Mouse (Mus musculus): ENCODE measurements around the gene Trappc3. TPM values are rescaled to one million over a fixed set of nuclear protein-coding genes. Genes with fewer than 3 reads are reported as not detected.

Gene Trappc3
- total and polyA plus RNA-seq, 3 experiments = 71.0 to 72.0 TPM; not detected in 1

DNA sequence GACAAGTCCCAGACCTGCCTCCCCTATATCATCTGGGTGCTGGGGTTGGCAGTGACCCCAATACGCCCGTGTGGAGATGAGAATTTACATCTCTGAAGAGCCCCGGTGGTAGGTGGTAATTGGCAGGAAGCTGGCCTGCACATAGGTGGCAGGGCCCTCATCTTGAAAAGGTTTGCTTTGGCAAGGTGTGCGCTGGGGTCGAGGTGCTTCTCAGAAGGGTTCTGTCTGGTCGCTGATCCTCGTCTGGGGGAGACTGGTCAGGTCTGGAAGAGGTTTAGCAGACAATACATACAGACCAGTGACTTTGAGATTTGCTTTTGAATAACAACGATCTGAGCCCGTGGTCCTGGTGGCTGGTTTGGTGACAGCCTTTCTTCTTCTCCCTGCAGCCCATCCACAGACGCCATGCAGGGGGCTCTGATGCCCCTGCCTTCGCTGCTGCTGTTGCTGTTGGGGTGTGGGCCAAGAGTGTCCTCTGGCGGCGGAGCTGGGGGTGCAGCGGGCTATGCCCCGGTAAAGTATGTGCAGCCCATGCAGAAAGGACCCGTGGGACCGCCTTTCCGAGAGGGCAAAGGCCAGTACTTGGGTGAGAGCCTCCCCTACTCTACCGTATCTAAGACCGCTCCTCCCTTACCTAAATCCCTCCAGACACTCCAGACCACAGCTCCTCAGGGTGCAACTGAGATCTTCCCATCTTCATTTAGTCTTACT is 47.2 kb downstream of the Trappc3 start:
- Histone ChIP-seq H3K79me2 (ENCODE audit: control insufficient read depth, insufficient read depth, low read length, poor library complexity) (no peaks in the 10 kb centered on the region), H3K36me3 (ENCODE audit: control insufficient read depth in 1 of 2, insufficient read depth in 2 of 2, low read length in 2 of 2) (peaks cover 0 to 1% of the 10 kb centered on the region in 2 experiments; a peak in 2 of 4 replicates), H3K27me3 (ENCODE audit: control insufficient read depth in 1 of 2, insufficient read depth in 2 of 2, low read length in 2 of 2) (no peaks in the 10 kb centered on the region), H3K4me3 (ENCODE audit: control insufficient read depth in 1 of 2, insufficient read depth in 1 of 2, low read depth in 2 of 2, low read length in 2 of 2) (no peak overlapping the region), H3K9ac (ENCODE audit: control insufficient read depth, low read depth, low read length, poor library complexity, severe bottlenecking) (no peak overlapping the region), H3K4me1 (ENCODE audit: control insufficient read depth in 1 of 2, insufficient read depth in 2 of 2, low read length in 2 of 2) (peaks cover 0 to 2% of the 10 kb centered on the region in 2 experiments; a peak in 1 of 4 replicates), H3K9me3 (replicated peaks; ENCODE audit: insufficient read depth, low read length) (no peaks in the 10 kb centered on the region), H3K27ac (ENCODE audit: control insufficient read depth, low read depth, low read length) (no peak overlapping the region)
- TF ChIP-seq CTCF (IDR thresholded peaks at IDR 0.05 in 2 of 3, conservative IDR thresholded peaks at IDR 0.05 in 1 of 3; ENCODE audit: control insufficient read depth in 1 of 3, insufficient read depth in 1 of 3, low read depth in 2 of 3, low read length in 3 of 3, poor library complexity in 1 of 3, severe bottlenecking in 1 of 3) = 0 out of 6 replicates have a peak, but pooled peaks of 1 of the 3 experiments have one; percentile 5
- TF ChIP-seq EP300 (IDR thresholded peaks at IDR 0.05; ENCODE audit: low read depth in 1 of 2, low read length in 2 of 2) = no peak
- no peak for DNase-seq (ENCODE audit: low read depth, low spot score)

DNA sequence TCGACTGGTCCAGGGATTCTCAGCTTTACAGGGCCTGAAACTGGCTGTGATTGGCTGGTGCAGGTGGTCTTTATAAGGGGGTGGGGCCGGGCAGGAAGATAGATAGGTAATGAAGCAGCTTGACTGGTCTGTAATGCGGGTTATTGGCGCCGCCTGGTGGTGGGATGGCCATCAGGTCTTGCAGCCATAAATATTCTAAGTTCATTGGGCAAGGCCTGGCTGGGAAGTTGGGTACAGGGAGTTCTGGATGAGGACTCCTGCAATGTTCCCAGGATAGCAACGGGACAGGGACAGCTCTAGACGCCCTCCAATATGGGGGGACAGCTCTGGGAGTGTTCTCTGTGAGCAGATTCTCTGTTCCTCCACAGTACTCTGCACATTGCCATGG is 47.8 kb downstream of the Trappc3 start:
- peak; percentile 87 for DNase-seq (ENCODE audit: low read depth, low spot score)
- Histone ChIP-seq H3K27ac (ENCODE audit: control insufficient read depth, low read depth, low read length) (no peak overlapping the region), H3K79me2 (ENCODE audit: control insufficient read depth, insufficient read depth, low read length, poor library complexity) (no peaks in the 10 kb centered on the region), H3K4me3 (ENCODE audit: control insufficient read depth in 1 of 2, insufficient read depth in 1 of 2, low read depth in 2 of 2, low read length in 2 of 2) (no peak overlapping the region), H3K4me1 (ENCODE audit: control insufficient read depth in 1 of 2, insufficient read depth in 2 of 2, low read length in 2 of 2) (peaks cover 0 to 8% of the 10 kb centered on the region in 2 experiments; a peak in 1 of 4 replicates), H3K9ac (ENCODE audit: control insufficient read depth, low read depth, low read length, poor library complexity, severe bottlenecking) (no peak overlapping the region), H3K36me3 (ENCODE audit: control insufficient read depth in 1 of 2, insufficient read depth in 2 of 2, low read length in 2 of 2) (peaks cover 0 to 3% of the 10 kb centered on the region in 2 experiments; a peak in 2 of 4 replicates), H3K27me3 (ENCODE audit: control insufficient read depth in 1 of 2, insufficient read depth in 2 of 2, low read length in 2 of 2) (no peaks in the 10 kb centered on the region), H3K9me3 (replicated peaks; ENCODE audit: insufficient read depth, low read length) (no peaks in the 10 kb centered on the region)
- TF ChIP-seq RAD21 (IDR thresholded peaks at IDR 0.05; ENCODE audit: low read depth, low read length) (peak; percentile 89), MAFK (IDR thresholded peaks at IDR 0.05; ENCODE audit: borderline replicate concordance, low read depth, low read length) (no peak), NRF1 (IDR thresholded peaks at IDR 0.05; ENCODE audit: insufficient read depth, low read depth, low read length, poor library complexity, severe bottlenecking) (no peak), MAZ (IDR thresholded peaks at IDR 0.05; ENCODE audit: low read depth, low read length) (0 out of 2 replicates have a peak, but pooled peaks have one; percentile 41), SMC3 (IDR thresholded peaks at IDR 0.05; ENCODE audit: low read depth, low read length) (peak; percentile 91), MAX (IDR thresholded peaks at IDR 0.05; ENCODE audit: low read length) (no peak), ZC3H11A (IDR thresholded peaks at IDR 0.05; ENCODE audit: low read depth, low read length) (peak; percentile 82), POLR2AphosphoS2 (IDR thresholded peaks at IDR 0.05; ENCODE audit: low read length) (no peak), HCFC1 (IDR thresholded peaks at IDR 0.05; ENCODE audit: low read depth, low read length) (no peak), CTCF (IDR thresholded peaks at IDR 0.05 in 2 of 3, conservative IDR thresholded peaks at IDR 0.05 in 1 of 3; ENCODE audit: control insufficient read depth in 1 of 3, insufficient read depth in 1 of 3, low read depth in 2 of 3, low read length in 3 of 3, poor library complexity in 1 of 3, severe bottlenecking in 1 of 3) (peak; percentile 87 to 94 (median 91)), SIN3A (IDR thresholded peaks at IDR 0.05; ENCODE audit: low read length) (0 out of 2 replicates have a peak, but pooled peaks have one; percentile 20)

DNA sequence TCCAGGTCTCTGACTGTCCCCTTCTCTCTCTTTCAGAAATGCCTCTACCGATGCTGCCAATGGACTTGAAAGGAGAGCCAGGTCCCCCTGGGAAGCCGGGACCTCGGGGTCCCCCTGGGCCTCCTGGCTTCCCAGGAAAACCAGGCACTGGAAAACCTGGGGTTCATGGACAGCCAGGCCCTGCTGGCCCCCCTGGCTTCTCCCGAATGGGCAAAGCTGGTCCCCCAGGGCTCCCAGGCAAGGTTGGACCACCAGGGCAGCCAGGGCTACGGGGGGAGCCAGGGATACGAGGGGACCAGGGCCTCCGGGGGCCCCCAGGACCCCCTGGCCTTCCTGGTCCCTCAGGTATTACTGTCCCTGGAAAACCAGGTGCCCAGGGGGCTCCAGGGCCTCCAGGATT is 48.2 kb downstream of the Trappc3 start:
- Histone ChIP-seq H3K36me3 (ENCODE audit: control insufficient read depth in 1 of 2, insufficient read depth in 2 of 2, low read length in 2 of 2) (peaks cover 0 to 3% of the 10 kb centered on the region in 2 experiments; a peak in 2 of 4 replicates), H3K27me3 (ENCODE audit: control insufficient read depth in 1 of 2, insufficient read depth in 2 of 2, low read length in 2 of 2) (no peaks in the 10 kb centered on the region), H3K4me1 (ENCODE audit: control insufficient read depth in 1 of 2, insufficient read depth in 2 of 2, low read length in 2 of 2) (peaks cover 0 to 9% of the 10 kb centered on the region in 2 experiments; a peak in 1 of 4 replicates), H3K9me3 (replicated peaks; ENCODE audit: insufficient read depth, low read length) (no peaks in the 10 kb centered on the region), H3K27ac (ENCODE audit: control insufficient read depth, low read depth, low read length) (no peak overlapping the region), H3K9ac (ENCODE audit: control insufficient read depth, low read depth, low read length, poor library complexity, severe bottlenecking) (no peak overlapping the region), H3K79me2 (ENCODE audit: control insufficient read depth, insufficient read depth, low read length, poor library complexity) (no peaks in the 10 kb centered on the region), H3K4me3 (ENCODE audit: control insufficient read depth in 1 of 2, insufficient read depth in 1 of 2, low read depth in 2 of 2, low read length in 2 of 2) (no peak overlapping the region)
- DNase-seq (ENCODE audit: low read depth, low spot score) = no peak
- TF ChIP-seq E2F4 (IDR thresholded peaks at IDR 0.05; ENCODE audit: borderline replicate concordance, low read depth, low read length) (no peak), MXI1 (IDR thresholded peaks at IDR 0.05; ENCODE audit: low read depth, low read length) (no peak), CHD1 (IDR thresholded peaks at IDR 0.05; ENCODE audit: low read depth, low read length) (no peak), ZMIZ1 (IDR thresholded peaks at IDR 0.05; ENCODE audit: low read depth, low read length) (no peak), TCF12 (IDR thresholded peaks at IDR 0.05; ENCODE audit: low read depth, low read length) (no peak)
